In genomic region chr6:114041097-114041910, GRCm38 (mm10) we compare ENCODE assay signal across 9 mouse cellular contexts. TPM values are rescaled to one million over a fixed set of nuclear protein-coding genes. Genes with fewer than 3 reads are reported as not detected.
DNase-seq lines count a peak whose midpoint lies in the region; ATAC-seq and TF ChIP-seq lines count a peak whose summit lies in the region.
"Had no signal": no experiment of that assay in that cellular context is flagged by ENCODE, and none has a peak within 500 bp of the region (broad histone marks: within the 10 kb centered on the region; RNA-seq: fewer than 3 reads in every experiment).

No protein-coding gene starts in this region.

- no peaks in the 10 kb centered on the region for H3K36me3 ChIP-seq in forebrain, embryonic 11.5 days (ENCODE audit: control insufficient read depth, insufficient read depth, low read length)
- H3K36me3 ChIP-seq in kidney, adult 2 months (ENCODE audit: control insufficient read depth, insufficient read depth, low read length) = no peaks in the 10 kb centered on the region
- H3K36me3 ChIP-seq in liver, embryonic 13.5 days = no peaks in the 10 kb centered on the region
- no peaks in the 10 kb centered on the region for H3K36me3 ChIP-seq in stomach, embryonic 16.5 days (ENCODE audit: control insufficient read depth, insufficient read depth, low read length)

- no peaks in the 10 kb centered on the region for H3K9me3 ChIP-seq in forebrain, embryonic 11.5 days (ENCODE audit: control insufficient read depth, low read length)
- no peaks in the 10 kb centered on the region for H3K9me3 ChIP-seq in liver, embryonic 13.5 days (replicated peaks)
- no peaks in the 10 kb centered on the region for H3K9me3 ChIP-seq in stomach, embryonic 16.5 days (replicated peaks; ENCODE audit: control insufficient read depth, low read length)

- WGBS in forebrain, embryonic 11.5 days = 4% methylated on average over 35 of the region's 39 CpGs
- 2% methylated on average over 39 of the region's 39 CpGs for WGBS in kidney, adult 2 months
- 5% methylated on average over 37 of the region's 39 CpGs for WGBS in liver, embryonic 13.5 days (ENCODE audit: insufficient replicate concordance)
- 2% methylated on average over 39 of the region's 39 CpGs for WGBS in stomach, embryonic 16.5 days

- H3K27ac ChIP-seq in forebrain, embryonic 11.5 days (ENCODE audit: low read depth, low read length) = no peak overlapping the region
- H3K27ac ChIP-seq in kidney, adult 2 months (ENCODE audit: insufficient read depth, low read depth, low read length) = no peak overlapping the region
- no peak overlapping the region for H3K27ac ChIP-seq in liver, embryonic 13.5 days
- no peak overlapping the region for H3K27ac ChIP-seq in stomach, embryonic 16.5 days (ENCODE audit: low read length)
- H3K27ac ChIP-seq: macrophage had no signal

- TF ChIP-seq CTCF in kidney, adult 2 months (conservative IDR thresholded peaks at IDR 0.05; ENCODE audit: insufficient read depth, insufficient read length, low read depth, low read length) = 0 out of 2 replicates have a peak, but pooled peaks have one; percentile 26

- H3K4me3 ChIP-seq in forebrain, embryonic 11.5 days (ENCODE audit: low read depth, low read length) = peak overlapping the region; percentile 55
- H3K4me3 ChIP-seq in kidney, adult 2 months (ENCODE audit: insufficient read depth, low read depth, low read length) = peak overlapping the region; percentile 9
- peak overlapping the region; percentile 16; the same call in 1 of the 2 replicates for H3K4me3 ChIP-seq in liver, embryonic 13.5 days (replicated peaks)
- H3K4me3 ChIP-seq in stomach, embryonic 16.5 days (replicated peaks; ENCODE audit: low read length) = peak overlapping the region; percentile 36

- peak; percentile 5 for DNase-seq in gastrocnemius, adult 18-20 months (ENCODE audit: low spot score)
- DNase-seq in gastrocnemius, postnatal 4 days (ENCODE audit: low spot score in 2 of 2) = no peak
- peak; percentile 88 for DNase-seq in brain, adult 2 months (ENCODE audit: low read depth, low spot score)
- peak; percentile 66 for DNase-seq in forebrain, embryonic 11.5 days (ENCODE audit: low spot score)
- peak; percentile 51 for DNase-seq in kidney, adult 2 months
- DNase-seq in liver, embryonic 13.5 days = no peak

- peak overlapping the region; percentile 64 for H3K9ac ChIP-seq in forebrain, embryonic 11.5 days (ENCODE audit: low read length)
- H3K9ac ChIP-seq in liver, embryonic 13.5 days = no peak overlapping the region
- 0 out of 2 replicates have a peak overlapping the region, but pooled peaks have one; percentile 35 for H3K9ac ChIP-seq in stomach, embryonic 16.5 days (ENCODE audit: low read length)

- peaks cover 4% of the 10 kb centered on the region; the same call in 1 of the 2 replicates for H3K4me1 ChIP-seq in forebrain, embryonic 11.5 days (replicated peaks; ENCODE audit: control insufficient read depth, insufficient read depth, low read length)
- H3K4me1 ChIP-seq in kidney, adult 2 months (ENCODE audit: control insufficient read depth, insufficient read depth, low read length) = no peaks in the 10 kb centered on the region
- H3K4me1 ChIP-seq in liver, embryonic 13.5 days (replicated peaks) = no peaks in the 10 kb centered on the region
- peaks cover 3% of the 10 kb centered on the region; the same call in 1 of the 2 replicates for H3K4me1 ChIP-seq in stomach, embryonic 16.5 days (ENCODE audit: control insufficient read depth, insufficient read depth, low read length)

- ATAC-seq in forebrain, embryonic 11.5 days (replicated peaks; ENCODE audit: low FRiP score) = peak; percentile 49; the same call in 1 of the 2 replicates
- no peak for ATAC-seq in liver, embryonic 13.5 days (ENCODE audit: low read depth)
- ATAC-seq in stomach, embryonic 16.5 days (ENCODE audit: insufficient read depth, low FRiP score) = no peak
- ATAC-seq in megakaryocyte-erythroid progenitor cell, adult 5-6 weeks (replicated peaks; ENCODE audit: low FRiP score, low TSS enrichment, poor library complexity, severe bottlenecking) = no peak

- H3K4me2 ChIP-seq in forebrain, embryonic 11.5 days (ENCODE audit: low read depth, low read length, severe bottlenecking) = peak overlapping the region; percentile 99
- peak overlapping the region; percentile 41 for H3K4me2 ChIP-seq in liver, embryonic 13.5 days
- peak overlapping the region; percentile 64 for H3K4me2 ChIP-seq in stomach, embryonic 16.5 days (ENCODE audit: low read depth, low read length)

- no peak for TF ChIP-seq POLR2A in kidney, adult 2 months (IDR thresholded peaks at IDR 0.05; ENCODE audit: low read depth, low read length)

- peaks cover 27% of the 10 kb centered on the region for H3K27me3 ChIP-seq in forebrain, embryonic 11.5 days (ENCODE audit: control insufficient read depth, insufficient read depth, low read length)
- no peaks in the 10 kb centered on the region for H3K27me3 ChIP-seq in kidney, adult 2 months (replicated peaks; ENCODE audit: control insufficient read depth, insufficient read depth, low read length)
- peaks cover 62% of the 10 kb centered on the region for H3K27me3 ChIP-seq in liver, embryonic 13.5 days
- peaks cover 47% of the 10 kb centered on the region for H3K27me3 ChIP-seq in stomach, embryonic 16.5 days (ENCODE audit: control insufficient read depth, insufficient read depth, low read length)

RNA-seq across cellular contexts. Expression of gene Atp2b2, which starts 1.1 kb away (rescaled TPM):
- total RNA-seq in gastrocnemius, adult 18-20 months (2021) = under 1 TPM; 0.16 to 0.31 TPM
- total RNA-seq in gastrocnemius, postnatal 4 days (2021) = under 1 TPM; 0.49 to 0.54 TPM
- 2.4 and 2.5 TPM in 2 replicates for polyA plus RNA-seq in forebrain, embryonic 11.5 days (2014; fragmentation: Nextera tagmentation; extraction: Ambion mirVana)
- 0.84 TPM in 2 replicates for polyA plus RNA-seq in kidney, adult 2 months (2012; rRNA removed)
- 0.58 and 0.72 TPM in 2 replicates for polyA plus RNA-seq in liver, embryonic 13.5 days (2015; fragmentation: Nextera tagmentation; extraction: Ambion mirVana)
- polyA plus RNA-seq in stomach, embryonic 16.5 days (2015; fragmentation: Nextera tagmentation; extraction: Ambion mirVana) = 0.97 and 1.0 TPM in 2 replicates
- total RNA-seq in megakaryocyte-erythroid progenitor cell, adult 5-6 weeks (2014; fragmentation: Nextera tagmentation) = not detected in 2 replicates
- total RNA-seq in megakaryocyte-erythroid progenitor cell, adult 5-6 weeks (2017) = not detected in 2 replicates
- polyA plus RNA-seq: macrophage had no signal

Comparison
In these comparisons a context has a peak if more than half of its experiments do, and no peak if none do; other contexts are left out.
1. DNase-seq: peak in gastrocnemius, adult 18-20 months (single experiment), brain, adult 2 months (single experiment), forebrain, embryonic 11.5 days (single experiment) and kidney, adult 2 months (single experiment); none in gastrocnemius, postnatal 4 days (0 of 2) and liver, embryonic 13.5 days (single experiment).
2. H3K4me2 ChIP-seq: peak in every context shown above with its lines; median percentile 99 in forebrain, embryonic 11.5 days; 64 in stomach, embryonic 16.5 days; 41 in liver, embryonic 13.5 days.
3. Peak in every context shown above with its lines, with median percentiles within 50 percentile points of each other: H3K4me3 ChIP-seq.